Mouse (Mus musculus) heart, adult 18-20 months (tissue): Measurements from ENCODE around the gene Polq. TPM values are rescaled to one million over a fixed set of nuclear protein-coding genes. Genes with fewer than 3 reads are reported as not detected.
A peak's percentile ranks its signal among the peaks of the same experiment; 100 is the strongest.

Experiments used
- DNase-seq, 2 experiments: peaks; one replicate each; pipeline ENCODE4 v3.0.0; 2021 to 2022; ENCODE audit warnings: mixed read lengths in 1 of 2
- long read RNA-seq, 2 experiments: library from polyadenylated mRNA; stranded (forward); transcript quantifications; one replicate each; pipeline ENCODE4 v2.0.0; 2021
- total RNA-seq, 2 experiments: library from RNA; stranded (reverse); gene quantifications; 2 replicates each; pipeline ENCODE4 v1.2.3; 2021

Polq gene
- total RNA-seq = 1 to 10 TPM; 4.4 to 5.8 TPM
- long read RNA-seq, experiment 1, partial matches to known transcripts = 1 of 1 reads
- long read RNA-seq, experiment 1, other reads (novel, unspliced or antisense) = 0 of 1 reads
- long read RNA-seq, experiment 2, partial matches to known transcripts = 1 of 2 reads
- long read RNA-seq, experiment 2, other reads (novel, unspliced or antisense) = 1 of 2 reads

- peak; percentile 95 to 97 for DNase-seq
Measured at GRCm38 (mm10) chr16:37011061-37011921, at the start of gene Polq. TSS of gene Polq (plus strand) at chr16:37011786.

GRCm38 (mm10) chr16:36963415-36963814, 48.2 kb upstream of the Polq start:
- DNase-seq = no peak

- no peak for DNase-seq
Measured at GRCm38 (mm10) chr16:36979127-36979526, 32.5 kb upstream of the Polq start.

GRCm38 (mm10) chr16:36983796-36984195, 27.8 kb upstream of the Polq start:
- DNase-seq = no peak

GRCm38 (mm10) chr16:36985636-36986042, 25.9 kb upstream of the Polq start:
- DNase-seq = peak; percentile 45 to 49

- no peak for DNase-seq
Measured at GRCm38 (mm10) chr16:36987399-36987798, 24.2 kb upstream of the Polq start.

GRCm38 (mm10) chr16:36988066-36988465, 23.5 kb upstream of the Polq start:
- DNase-seq = no peak

- peak; percentile 52 to 63 for DNase-seq
Measured at GRCm38 (mm10) chr16:36989493-36989892, 22.1 kb upstream of the Polq start.

GRCm38 (mm10) chr16:36989999-36990625, 21.5 kb upstream of the Polq start, which contains the start of gene Fbxo40:
TSS of gene Fbxo40 (minus strand) at chr16:36990467.
- DNase-seq = peak; percentile 57 to 71

GRCm38 (mm10) chr16:36997650-36998049, 13.9 kb upstream of the Polq start:
- DNase-seq = peak in 1 of 2 experiments; percentile 32

- DNase-seq = no peak
Measured at GRCm38 (mm10) chr16:36999366-36999972, 12.1 kb upstream of the Polq start.

- no peak for DNase-seq
Measured at GRCm38 (mm10) chr16:37009262-37009661, 2.3 kb upstream of the Polq start.

- peak; percentile 54 to 75 for DNase-seq
Measured at GRCm38 (mm10) chr16:37010370-37010769, 1.2 kb upstream of the Polq start.

GRCm38 (mm10) chr16:37011922-37012289, 320 bp downstream of the Polq start:
- DNase-seq = no peak

GRCm38 (mm10) chr16:37012336-37012735, 750 bp downstream of the Polq start:
- no peak for DNase-seq

- no peak for DNase-seq
Measured at GRCm38 (mm10) chr16:37027581-37027980, 16.0 kb downstream of the Polq start.

GRCm38 (mm10) chr16:37031996-37032395, 20.4 kb downstream of the Polq start:
- no peak for DNase-seq

GRCm38 (mm10) chr16:37034751-37035150, 23.2 kb downstream of the Polq start:
- DNase-seq = no peak

- no peak for DNase-seq
Measured at GRCm38 (mm10) chr16:37059631-37060030, 48.0 kb downstream of the Polq start.

- DNase-seq = no peak
Measured at GRCm38 (mm10) chr16:37061261-37061660, 49.7 kb downstream of the Polq start.

GRCm38 (mm10) chr16:37072354-37072753, 60.8 kb downstream of the Polq start:
- DNase-seq = no peak

GRCm38 (mm10) chr16:37089648-37090047, 78.1 kb downstream of the Polq start:
- DNase-seq = no peak
